Mouse (Mus musculus): Measurements from ENCODE around the gene Timm10b.

Timm10b gene

DNA sequence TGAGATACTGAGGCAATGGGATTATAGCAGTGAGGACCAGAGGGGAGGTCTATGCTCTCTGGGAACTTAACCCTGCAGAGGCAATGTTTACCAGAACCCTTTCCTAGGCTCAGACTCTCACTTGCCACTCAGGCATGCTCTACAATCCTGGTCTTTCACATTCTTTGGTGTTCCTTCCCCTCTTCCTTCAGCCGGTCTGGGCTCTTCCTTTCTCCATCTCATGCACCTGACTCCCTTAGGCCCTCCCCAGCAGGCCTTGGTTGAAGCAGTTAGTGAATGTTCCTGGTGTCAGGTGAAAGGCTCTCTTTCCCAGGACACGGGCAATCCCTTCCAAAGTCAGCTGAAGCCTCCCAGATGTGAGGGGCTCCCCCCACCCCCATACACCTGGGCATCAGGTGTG, at the start of gene Timm10b:
Gene Timm10b, plus strand, starts transcription at position 301 of the 400 bp plus-strand sequence.
- no peak for DNase-seq

DNA sequence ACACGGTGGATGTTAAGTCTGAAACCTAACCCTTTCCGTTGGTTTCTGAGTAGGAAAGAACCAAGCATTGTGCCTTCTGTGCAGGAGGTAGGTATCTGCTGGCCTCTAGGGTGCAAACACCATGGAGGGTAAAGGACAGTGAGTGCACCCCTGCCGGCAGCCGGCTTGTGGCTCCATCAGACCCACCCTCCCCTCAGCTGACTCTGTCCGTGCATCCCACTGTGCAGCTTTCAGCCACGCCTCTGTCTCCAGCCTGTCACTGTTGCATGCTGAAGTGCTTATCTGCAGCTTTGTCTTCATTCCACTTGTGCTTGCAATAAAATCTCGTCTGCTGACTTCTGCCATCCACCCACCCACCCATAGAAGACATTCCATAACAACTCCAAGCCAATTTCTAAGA, 49.8 kb upstream of the Timm10b start:
- no peak for DNase-seq

DNA sequence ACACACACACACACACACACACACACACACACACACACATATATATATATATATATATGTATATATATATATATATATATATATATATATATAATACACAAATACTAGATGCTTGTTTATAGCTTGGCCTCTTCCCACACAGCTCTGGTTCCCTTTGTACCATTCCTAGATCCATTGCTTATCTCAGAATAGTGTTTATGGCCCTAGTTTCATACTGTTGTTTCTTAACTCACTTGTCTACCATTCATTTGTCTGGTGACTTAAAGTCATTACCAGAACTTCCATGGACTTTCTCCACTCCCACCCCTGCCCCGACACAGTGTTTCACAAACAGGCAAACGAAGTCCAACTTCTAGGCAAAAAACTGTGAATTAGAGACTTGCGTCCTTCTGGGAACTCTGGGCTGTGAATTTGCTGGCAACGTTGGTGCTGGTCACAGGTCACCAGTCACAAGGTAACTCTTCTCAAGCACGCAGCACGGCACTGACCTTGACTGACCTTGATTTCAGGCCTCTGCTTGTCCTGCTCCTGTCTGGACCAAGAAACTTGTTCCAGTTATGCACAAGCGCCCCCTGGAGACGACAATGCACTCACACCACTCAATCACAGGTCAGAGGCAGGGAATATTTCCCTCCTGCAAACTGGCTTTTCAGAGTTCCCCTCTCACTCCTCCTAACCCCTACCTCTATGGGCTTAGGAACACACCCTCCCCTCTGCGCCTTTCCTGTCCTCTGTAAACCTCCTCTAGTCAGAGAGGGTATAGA, 36.8 kb upstream of the Timm10b start:
- peak; percentile 69 for DNase-seq

DNA sequence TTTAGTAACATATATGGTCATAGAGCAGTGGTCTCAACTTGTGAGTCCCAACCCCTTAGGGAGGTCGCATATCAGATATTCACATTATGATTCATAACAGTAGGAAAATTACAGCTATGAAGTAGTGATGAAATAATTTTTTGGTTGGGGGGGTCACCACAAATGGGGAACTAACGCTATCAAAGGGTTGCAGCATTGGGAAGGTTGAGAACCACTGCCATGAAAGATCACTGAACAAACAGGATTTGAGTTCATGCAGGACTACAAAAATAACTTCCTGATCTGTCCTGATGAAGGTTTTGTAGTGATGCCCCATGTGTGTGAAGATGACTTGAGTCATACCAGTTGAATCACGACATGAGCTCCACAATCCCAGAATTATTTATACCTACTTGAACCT, 31.4 kb upstream of the Timm10b start:
- DNase-seq, result no peak

DNA sequence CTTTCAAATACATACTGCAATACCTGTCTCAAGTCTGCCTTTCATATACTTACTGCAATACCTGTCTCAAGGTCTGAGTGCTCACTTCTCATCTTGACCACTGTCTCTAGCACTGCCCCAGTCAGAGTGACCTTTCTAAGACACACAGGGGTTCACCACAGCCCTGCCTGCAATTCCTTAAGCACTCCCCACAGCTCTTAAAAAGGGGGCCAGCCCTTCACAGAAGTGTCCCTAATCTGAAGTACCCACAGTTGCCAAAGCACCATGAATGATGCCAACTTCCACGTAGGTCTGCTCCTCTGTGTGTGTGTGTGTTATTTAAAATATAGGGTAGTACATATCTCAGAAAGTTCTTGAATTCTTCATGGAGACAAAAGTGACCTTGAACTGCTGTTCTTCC, 28.1 kb upstream of the Timm10b start:
- no peak for DNase-seq

DNA sequence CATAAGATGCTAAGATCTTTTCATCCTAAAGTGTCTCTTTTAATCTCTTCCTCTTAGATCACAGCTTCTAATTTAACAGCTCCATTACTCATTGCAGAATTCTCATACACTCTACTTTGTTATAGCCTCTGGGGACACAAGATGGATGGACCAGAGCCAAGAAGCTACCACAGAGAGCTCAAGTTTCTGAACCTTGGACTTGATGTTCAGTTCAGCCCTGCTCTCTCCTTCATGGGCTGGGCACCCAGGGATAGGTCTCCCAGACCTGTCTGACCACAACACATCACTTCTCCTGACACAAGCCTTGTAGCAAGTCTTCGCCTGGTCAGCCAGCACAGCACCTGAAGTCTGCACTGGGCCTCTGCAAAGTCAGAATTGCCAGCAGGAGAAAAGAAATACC, 25.5 kb upstream of the Timm10b start:
- no peak for DNase-seq

DNA sequence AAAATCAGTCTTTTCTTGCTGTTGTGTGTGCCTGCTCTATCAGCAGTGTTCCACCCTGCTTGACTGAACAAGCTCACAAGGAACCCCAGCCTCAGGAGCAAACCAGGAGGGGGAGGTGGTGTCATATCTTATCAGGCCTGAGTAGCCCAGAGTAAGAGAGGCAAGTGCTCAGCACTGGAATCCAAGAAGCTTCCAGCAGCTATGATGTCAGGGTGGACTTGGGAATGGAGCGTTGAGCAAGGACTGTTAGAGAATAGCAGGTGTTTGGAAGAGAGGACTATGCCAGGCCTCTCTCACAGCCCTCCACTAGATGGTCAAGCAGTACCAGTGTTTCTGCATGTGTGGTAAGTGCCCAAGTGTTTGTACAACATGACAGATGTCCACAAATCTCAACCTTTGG, 24.1 kb upstream of the Timm10b start:
- no peak for DNase-seq

DNA sequence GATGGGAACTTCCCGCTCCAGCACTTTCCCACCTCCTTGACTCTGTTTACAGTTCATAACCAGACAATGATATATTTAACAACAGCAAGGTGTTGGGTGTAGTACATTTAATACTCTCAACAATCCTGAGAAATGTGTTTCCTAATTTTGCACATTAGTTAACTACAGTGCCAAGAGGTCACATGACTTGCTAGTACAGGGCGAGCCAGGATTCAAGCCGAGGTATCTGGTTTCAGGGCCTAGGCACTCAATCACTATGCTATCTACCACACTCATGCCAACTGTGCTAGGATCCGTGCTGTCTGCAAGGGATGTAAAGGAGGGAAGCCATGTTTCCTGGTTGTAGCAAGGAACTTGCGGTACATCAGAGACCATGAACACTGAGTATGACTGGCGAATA, 23.3 kb upstream of the Timm10b start:
- no peak for DNase-seq

DNA sequence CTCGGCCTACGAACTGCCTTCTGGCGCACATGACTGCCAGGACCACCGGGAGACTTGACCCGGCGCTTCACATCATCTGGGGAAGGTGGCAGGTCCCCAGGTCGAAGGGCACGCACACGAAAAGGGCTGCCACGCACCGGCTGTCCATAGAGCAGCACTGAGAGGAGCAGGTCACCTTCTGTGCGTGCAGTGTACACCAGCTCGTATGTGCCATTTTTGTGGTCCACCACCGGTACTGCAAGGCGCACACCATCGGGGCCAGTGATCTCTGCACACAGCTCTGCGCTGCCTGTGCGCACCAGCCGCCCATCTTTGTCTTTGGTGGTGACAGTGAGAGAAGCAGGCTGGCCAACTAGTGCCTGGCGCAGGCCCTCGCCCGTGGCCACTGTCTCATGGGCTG, 22.0 kb upstream of the Timm10b start:
- DNase-seq, result no peak

DNA sequence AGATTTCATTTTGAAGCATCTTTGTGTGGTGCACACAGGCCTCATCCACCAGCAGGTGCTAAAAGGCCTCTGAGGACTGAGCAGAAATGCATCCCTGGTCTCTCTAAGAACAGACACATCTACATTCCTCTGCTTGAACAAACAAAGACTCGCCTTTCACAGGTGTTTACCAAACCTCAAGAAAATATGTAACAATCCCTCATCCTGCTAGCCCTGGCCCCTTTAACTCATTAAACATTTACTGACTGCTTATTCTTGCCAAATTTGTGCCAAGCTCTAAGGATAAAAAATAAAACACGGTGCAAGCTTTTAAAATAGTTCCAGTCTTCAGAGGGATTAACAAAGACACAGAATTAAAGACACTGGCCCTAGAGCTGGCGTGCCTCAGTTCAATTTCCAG, 20.2 kb upstream of the Timm10b start:
- DNase-seq, result no peak

DNA sequence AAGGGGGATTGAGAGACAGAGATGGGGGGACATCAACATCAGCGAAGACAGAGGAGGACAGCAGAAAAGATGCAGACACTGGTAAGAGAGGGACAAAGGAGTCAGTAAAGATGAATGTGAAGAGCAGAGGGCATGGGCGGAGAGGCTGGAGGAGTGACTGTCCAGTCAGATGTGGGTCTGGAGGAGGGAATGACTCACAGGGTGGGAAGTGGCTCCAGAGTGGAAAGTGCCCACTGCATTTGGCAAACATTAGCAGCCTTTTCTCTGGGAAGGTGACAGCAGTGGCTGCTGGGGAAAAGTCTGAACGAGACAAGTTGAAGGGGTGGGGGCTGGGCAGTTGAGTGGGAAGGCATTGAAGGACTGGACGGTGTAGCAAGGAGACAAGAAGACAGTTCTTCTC, 18.8 kb upstream of the Timm10b start:
- DNase-seq, result no peak

DNA sequence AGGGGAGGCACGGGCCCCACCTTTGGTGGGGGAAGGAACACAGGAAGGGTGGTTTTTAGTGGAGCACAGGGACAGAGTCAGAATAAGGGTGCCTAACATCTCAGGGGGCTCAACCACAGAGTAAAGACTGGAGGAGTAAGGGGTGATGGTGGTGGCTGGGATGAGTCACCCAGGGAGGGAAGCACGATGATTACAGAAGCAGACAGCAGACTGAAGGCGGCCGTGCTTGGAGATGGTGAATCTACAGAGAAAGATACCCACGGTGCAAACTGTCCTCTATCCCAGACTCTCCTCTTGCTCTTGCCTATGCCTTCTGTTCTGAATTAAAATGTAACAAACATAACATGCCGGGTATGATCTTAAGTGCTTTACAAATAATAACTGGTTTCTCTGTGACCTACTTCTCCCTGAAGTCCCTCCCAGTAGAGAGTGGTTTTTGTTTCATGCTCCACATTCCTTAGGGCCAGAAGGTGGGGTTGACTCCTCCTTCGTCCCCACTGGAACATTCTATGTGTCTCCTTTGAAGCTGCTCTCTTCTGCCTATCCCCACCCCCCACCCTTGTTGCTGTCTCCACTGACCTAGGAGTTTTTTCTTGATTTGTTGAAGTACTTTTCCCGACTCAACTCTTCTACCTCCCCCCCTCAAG, 18.1 kb upstream of the Timm10b start:
- DNase-seq, result no peak

DNA sequence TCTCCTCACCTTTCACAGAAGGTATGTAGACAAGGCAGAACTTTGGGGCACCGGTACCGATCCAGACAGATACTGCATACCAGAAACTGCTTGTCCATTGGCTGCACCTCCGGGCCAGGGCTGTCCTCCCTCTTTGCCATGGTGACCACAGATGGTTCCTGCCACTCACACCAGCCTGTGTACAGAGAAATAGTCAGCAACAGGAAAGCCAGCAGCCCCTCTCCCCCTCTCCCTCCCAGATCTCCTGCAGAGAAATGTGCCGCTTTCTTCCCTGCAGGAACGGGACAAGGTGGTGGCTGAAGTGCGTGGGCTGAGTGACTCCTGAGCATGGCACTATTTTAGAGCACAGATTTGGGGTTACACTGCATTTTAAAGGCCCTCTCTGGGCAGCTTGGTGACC, 14.5 kb upstream of the Timm10b start:
- DNase-seq, result peak; percentile 86

DNA sequence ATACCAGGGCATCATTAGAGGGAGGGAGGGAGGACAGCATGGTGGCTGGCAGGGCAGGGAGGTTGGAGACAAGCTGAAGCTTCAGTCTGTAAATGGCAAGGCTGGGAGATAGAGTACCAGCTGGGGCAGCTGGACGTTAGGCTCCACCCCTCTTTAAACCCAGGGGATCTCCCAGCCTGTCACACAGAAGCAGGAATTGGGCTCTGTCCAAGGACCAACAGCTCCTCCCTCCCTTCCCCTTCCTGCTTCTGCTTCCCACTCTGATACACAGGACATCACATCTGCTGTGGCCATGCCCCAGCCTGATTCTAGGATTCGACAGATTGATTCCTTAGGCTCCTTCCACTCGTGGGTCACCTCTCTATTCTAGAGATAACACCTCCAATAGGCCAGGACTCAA, 11.2 kb upstream of the Timm10b start:
- DNase-seq, result peak; percentile 58

DNA sequence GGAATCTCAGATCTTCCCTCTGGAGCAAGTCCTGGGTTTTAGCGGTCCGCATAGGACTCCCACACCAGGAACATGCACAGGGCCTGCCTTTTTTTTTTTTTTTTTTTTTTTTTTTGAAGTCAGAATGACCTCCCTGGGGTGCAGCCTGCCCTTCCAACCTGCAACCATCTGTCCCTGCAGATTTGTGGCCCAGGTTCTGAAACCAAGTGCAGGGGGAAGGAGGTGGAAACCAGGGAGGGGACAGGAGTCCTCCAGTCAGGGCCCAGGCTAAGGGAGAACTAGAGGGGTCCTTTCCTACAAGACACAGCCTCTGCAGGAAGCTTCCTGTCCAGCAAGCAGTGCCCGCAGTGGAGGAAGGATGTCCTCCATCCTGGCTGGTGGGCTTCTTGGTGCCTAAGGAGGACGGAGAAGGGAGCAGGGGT, 7.3 kb upstream of the Timm10b start:
- peak; percentile 87 for DNase-seq

DNA sequence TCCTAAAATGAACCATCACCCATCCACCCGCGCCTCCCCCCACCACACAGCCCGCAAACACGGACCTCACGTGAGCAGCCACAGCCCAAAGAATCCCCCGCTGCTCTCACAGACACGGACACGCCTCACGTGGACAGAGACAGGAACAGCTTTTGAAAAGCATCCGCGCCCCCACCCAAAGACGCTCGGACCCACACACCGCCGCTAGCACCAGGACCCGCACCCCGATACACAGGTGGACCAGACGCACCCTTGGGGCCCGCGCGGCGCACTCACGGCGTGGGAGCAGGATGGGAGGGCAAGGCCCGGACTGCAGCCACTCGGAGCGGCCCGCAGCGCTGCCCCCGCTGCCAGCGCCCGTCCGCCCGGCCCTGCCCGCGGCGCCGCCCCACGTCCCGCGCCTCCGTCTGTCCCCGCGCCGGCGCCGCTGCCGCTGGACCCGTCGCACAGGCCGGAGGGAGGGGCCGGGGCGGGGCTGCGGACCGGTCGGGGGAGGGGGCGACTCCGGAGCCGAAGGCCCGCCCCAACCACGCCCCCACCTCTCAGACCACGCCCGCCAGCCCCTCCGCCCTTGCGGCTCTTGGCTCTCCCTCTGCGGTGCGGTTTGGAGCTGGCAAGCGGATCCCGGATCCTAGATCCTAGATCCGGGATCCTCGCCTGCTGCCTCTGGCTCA, 6.6 kb upstream of the Timm10b start, which contains the start of gene Trim3:
Gene Trim3, minus strand, starts transcription at position 445 of the 674 bp plus-strand sequence.
- peak; percentile 92 for DNase-seq

DNA sequence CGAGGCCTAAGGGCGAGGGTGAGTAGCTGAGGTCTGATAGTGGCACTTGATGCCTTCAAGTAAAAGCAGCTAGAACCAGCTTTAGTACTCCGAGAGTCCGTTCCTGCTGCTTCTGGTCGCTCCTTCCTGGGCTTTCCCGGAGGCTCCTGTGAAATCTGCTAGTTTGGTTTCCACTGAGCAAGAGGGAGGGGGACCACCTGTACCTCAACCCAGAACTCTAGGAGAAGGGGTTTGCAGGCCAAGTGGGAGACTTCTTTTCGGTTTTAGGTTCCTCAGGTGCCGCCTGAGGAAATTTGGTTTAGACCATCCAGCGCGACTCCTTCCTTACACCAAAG, 6.1 kb upstream of the Timm10b start:
- DNase-seq, result no peak

DNA sequence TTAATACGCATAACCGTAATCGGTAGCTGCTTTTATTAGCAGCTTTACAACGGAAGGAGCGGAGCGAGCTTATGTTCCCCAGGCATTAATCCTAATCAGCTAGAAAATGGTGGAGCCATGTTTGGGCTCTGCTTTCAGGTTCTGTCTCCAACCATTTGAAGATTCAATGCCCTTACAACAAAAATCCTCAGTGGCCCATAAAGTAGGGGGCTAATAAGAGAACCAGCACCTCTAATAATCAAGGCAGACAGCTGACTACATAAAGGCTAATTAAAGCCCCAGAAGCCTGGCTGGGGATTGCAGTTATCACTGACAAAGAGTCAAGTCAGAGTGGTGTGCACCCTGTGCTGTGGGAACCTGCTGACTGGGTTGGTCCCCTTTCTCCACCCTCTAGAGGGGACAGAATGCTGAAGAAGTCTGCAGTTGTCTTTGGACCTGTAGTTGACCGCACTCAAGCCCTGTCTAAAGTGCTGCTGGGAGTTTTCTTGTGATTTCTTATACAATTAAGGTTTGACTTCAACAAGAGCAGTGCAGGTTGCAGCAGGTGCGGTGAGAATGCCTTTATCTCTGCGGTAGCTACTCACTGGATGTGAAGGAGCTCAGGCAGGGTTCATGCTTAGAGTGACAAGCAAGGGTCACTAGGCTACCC, 5.5 kb upstream of the Timm10b start:
- no peak for DNase-seq

DNA sequence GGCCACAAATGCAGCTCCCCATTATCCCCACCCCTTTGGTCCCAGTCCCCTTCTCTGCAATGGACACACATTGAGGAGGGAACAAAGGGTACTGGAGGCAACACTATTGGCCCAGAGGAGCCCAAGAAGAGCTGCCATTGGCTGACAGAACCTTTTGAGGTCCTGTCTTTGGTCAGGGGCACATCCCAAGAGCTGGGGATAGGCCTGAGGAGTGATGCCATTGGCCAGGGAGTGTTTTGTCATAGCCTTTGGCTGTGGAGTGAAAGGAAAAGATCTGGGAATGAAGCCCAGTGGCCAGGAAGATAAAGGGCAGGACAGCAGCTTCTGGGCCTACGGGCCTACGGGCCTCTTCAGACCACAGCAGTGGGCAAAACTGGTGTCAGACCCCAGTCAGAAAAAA, 4.1 kb upstream of the Timm10b start:
- no peak for DNase-seq

DNA sequence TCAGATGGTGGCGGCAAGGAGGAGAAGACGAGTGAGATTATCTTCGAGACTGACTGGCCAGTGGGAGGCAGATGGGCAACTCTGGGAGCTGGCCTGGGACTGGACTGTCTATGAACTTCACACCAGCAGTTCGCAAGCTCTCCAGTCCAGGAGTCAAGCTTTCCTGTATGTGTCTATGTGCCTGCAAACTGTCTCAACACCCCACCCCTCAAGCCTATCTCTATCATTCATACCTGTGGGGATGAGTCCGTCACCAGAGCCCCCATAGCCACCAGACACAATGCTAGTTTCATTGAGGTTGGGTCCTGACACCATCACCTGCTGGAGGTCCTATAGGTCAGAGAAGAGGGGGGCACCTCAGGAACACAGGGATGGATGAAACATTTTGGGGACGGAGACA, 1.1 kb upstream of the Timm10b start:
- peak; percentile 45 for DNase-seq

DNA sequence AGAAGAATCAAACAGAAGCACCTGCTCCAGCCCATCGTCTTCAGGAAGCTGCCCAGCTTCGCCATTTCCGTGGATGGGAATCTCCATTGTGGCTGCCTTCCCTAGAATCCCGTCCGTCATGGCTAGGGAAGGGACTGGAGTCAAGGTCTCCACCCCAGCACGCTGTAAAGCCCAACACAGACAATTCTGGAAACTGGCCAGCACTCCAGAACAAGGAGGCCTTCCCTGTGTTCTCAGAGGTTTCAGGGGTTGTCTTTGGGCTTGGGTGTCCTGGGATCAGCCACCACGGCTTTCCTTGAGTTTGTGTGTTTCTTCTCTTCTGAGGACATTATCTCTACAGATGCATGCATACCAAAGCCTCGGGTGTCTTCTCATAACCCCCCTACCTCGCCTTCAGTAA, 552 bp upstream of the Timm10b start:
- peak; percentile 65 for DNase-seq

DNA sequence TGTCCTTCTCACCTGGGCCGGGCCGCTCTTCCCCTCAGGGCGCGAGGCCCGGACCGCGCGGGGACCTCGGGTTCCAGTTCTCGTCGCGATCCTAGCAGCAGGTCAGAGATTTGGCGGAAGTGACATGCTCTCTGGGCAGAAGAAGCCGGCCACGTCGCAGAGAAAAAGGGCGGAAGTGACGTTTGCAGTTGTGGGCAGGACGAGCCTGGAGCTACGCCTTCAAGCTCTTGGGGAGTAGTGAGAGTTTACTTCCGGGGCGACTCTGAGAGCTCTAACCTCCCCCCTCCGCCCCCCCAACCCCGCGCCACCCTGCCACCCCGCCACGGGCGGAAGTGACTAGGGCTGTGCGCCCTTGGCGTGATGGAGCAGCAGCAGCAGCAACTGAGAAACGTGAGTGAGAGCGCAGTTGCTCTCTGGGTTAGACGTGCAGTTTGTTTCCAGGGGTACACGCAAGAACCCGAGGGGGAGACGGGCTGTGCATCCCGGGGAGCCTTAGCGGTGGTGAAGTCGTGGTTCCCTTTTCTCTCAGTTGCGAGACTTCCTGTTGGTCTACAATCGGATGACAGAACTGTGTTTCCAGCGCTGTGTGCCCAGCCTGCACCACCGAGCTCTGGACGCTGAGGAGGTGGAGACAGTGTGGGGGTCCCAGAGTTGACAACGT, 507 bp downstream of the Timm10b start, which contains the start of the genes Arfip2 and Gm45799:
Gene Arfip2, minus strand, starts transcription at position 184 of the 661 bp plus-strand sequence.
Gene Gm45799, plus strand, starts transcription at position 320 of the 661 bp plus-strand sequence.
- peak; percentile 98 for DNase-seq

DNA sequence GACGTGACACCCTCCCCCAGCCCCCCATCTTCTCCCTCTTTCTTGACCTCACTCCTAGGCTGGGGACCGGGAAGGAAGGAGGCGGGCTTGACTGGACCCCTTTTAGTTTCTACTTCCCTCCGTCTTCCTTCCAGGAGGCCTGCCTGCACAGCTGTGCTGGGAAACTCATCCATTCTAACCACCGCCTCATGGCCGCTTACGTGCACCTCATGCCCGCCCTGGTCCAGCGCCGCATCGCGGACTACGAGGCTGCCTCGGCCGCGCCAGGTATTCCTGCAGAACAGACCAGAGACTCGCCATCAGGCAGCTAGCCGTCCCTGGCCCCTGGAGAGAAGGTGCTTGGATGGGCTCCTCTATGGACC, 1.0 kb downstream of the Timm10b start:
- DNase-seq, result no peak

All from cerebellum, adult 11-12 months (tissue).